Mouse (Mus musculus) stomach, postnatal 0 days (tissue): ENCODE measurements around the gene Cops7a.

Experiments used
- CTCF ChIP-seq: IDR thresholded peaks from 2 replicates; pipeline ENCODE4 v1.5.1; 2016; ENCODE audit warnings: antibody characterized with exemption, low read depth, mild to moderate bottlenecking, moderate library complexity
- EP300 ChIP-seq: optimal IDR thresholded peaks from 2 replicates; pipeline ENCODE3; 2016; ENCODE audit warnings: antibody characterized with exemption

GRCm38 (mm10) chr6:124955212-124955611 lies 10.1 kb downstream of the Cops7a start:
- TF ChIP-seq CTCF: no peak
- TF ChIP-seq EP300: no peak
